Mouse (Mus musculus): Measurements from ENCODE around the gene Mgat4a. TPM values are rescaled to one million over a fixed set of nuclear protein-coding genes. Genes with fewer than 3 reads are reported as not detected.

Mgat4a gene
- total and polyA plus RNA-seq, 3 experiments, result 2.9 to 38.8 (median 28.0) TPM

- H3K27me3 ChIP-seq (ENCODE audit: insufficient read depth, low read length), result no peaks in the 10 kb centered on the region
- DNase-seq (ENCODE audit: low spot score) (no peak), ATAC-seq (ENCODE audit: extremely low read depth, insufficient number of reproducible peaks, low FRiP score, poor library complexity, severe bottlenecking) (no peak)
- peak overlapping the region; percentile 85 for H3K4me3 ChIP-seq (ENCODE audit: low read depth, low read length)
- H3K36me3 ChIP-seq (replicated peaks), result peaks cover 64% of the 10 kb centered on the region
- TF ChIP-seq POLR2AphosphoS5 (IDR thresholded peaks at IDR 0.05; ENCODE audit: insufficient replicate concordance, low read depth, low read length) (no peak), TAL1 (conservative IDR thresholded peaks at IDR 0.05; ENCODE audit: low read depth, low read length) (no peak), GATA2 (IDR thresholded peaks at IDR 0.05; ENCODE audit: borderline replicate concordance, low read depth, low read length) (no peak), GATA1 (IDR thresholded peaks at IDR 0.05; ENCODE audit: borderline replicate concordance, low read length) (no peak), CTCF (IDR thresholded peaks at IDR 0.05; ENCODE audit: low read depth, low read length) (no peak)
- no peaks in the 10 kb centered on the region for H3K9me3 ChIP-seq (replicated peaks)
- H3K4me1 ChIP-seq (ENCODE audit: insufficient read depth, low read depth, low read length), result peaks cover 69% of the 10 kb centered on the region
Measured at GRCm38 (mm10) chr1:37430297-37430840, 110.4 kb downstream of the Mgat4a start.

- H3K36me3 ChIP-seq (replicated peaks), result peaks cover 68% of the 10 kb centered on the region
- ATAC-seq (ENCODE audit: extremely low read depth, insufficient number of reproducible peaks, low FRiP score, poor library complexity, severe bottlenecking) (peak; percentile 94), DNase-seq (ENCODE audit: low spot score) (peak; percentile 99)
- peak within 1 kb of the TSS; percentile 85 for H3K4me3 ChIP-seq (ENCODE audit: low read depth, low read length)
- H3K27me3 ChIP-seq (ENCODE audit: insufficient read depth, low read length), result no peaks in the 10 kb centered on the region
- H3K9me3 ChIP-seq (replicated peaks), result no peaks in the 10 kb centered on the region
- peaks cover 69% of the 10 kb centered on the region for H3K4me1 ChIP-seq (ENCODE audit: insufficient read depth, low read depth, low read length)
- no peak for TF ChIP-seq CTCF (IDR thresholded peaks at IDR 0.05; ENCODE audit: low read depth, low read length)
- TF ChIP-seq GATA1 (IDR thresholded peaks at IDR 0.05; ENCODE audit: borderline replicate concordance, low read length), result no peak
- 0 out of 2 replicates have a peak, but pooled peaks have one; percentile 76 for TF ChIP-seq POLR2AphosphoS5 (IDR thresholded peaks at IDR 0.05; ENCODE audit: insufficient replicate concordance, low read depth, low read length)
- TF ChIP-seq TAL1 (conservative IDR thresholded peaks at IDR 0.05; ENCODE audit: low read depth, low read length), result no peak
Measured at GRCm38 (mm10) chr1:37429366-37430296, 111.2 kb downstream of the Mgat4a start, which contains the start of the genes Coa5 and Unc50. Coa5 (minus strand) TSS chr1:37430103. Unc50 (plus strand) TSS chr1:37430139.

GRCm38 (mm10) chr1:37428911-37429310, 111.9 kb downstream of the Mgat4a start:
- Histone ChIP-seq H3K4me3 (ENCODE audit: low read depth, low read length) (peak overlapping the region; percentile 85), H3K36me3 (replicated peaks) (peaks cover 70% of the 10 kb centered on the region), H3K9me3 (replicated peaks) (peaks cover 6% of the 10 kb centered on the region), H3K27me3 (ENCODE audit: insufficient read depth, low read length) (no peaks in the 10 kb centered on the region), H3K4me1 (ENCODE audit: insufficient read depth, low read depth, low read length) (peaks cover 64% of the 10 kb centered on the region)
- no peak for DNase-seq (ENCODE audit: low spot score)
- no peak for TF ChIP-seq POLR2AphosphoS5 (IDR thresholded peaks at IDR 0.05; ENCODE audit: insufficient replicate concordance, low read depth, low read length)
- no peak for TF ChIP-seq GATA2 (IDR thresholded peaks at IDR 0.05; ENCODE audit: borderline replicate concordance, low read depth, low read length)
- TF ChIP-seq TAL1 (conservative IDR thresholded peaks at IDR 0.05; ENCODE audit: low read depth, low read length), result no peak
- ATAC-seq (ENCODE audit: extremely low read depth, insufficient number of reproducible peaks, low FRiP score, poor library complexity, severe bottlenecking), result no peak

- DNase-seq (ENCODE audit: low spot score) (no peak), ATAC-seq (ENCODE audit: extremely low read depth, insufficient number of reproducible peaks, low FRiP score, poor library complexity, severe bottlenecking) (no peak)
- TF ChIP-seq POLR2AphosphoS5 (IDR thresholded peaks at IDR 0.05; ENCODE audit: insufficient replicate concordance, low read depth, low read length) (no peak), CTCF (IDR thresholded peaks at IDR 0.05; ENCODE audit: low read depth, low read length) (no peak), GATA1 (IDR thresholded peaks at IDR 0.05; ENCODE audit: borderline replicate concordance, low read length) (no peak), TAL1 (conservative IDR thresholded peaks at IDR 0.05; ENCODE audit: low read depth, low read length) (no peak), GATA2 (IDR thresholded peaks at IDR 0.05; ENCODE audit: borderline replicate concordance, low read depth, low read length) (no peak)
- Histone ChIP-seq H3K4me1 (ENCODE audit: insufficient read depth, low read depth, low read length) (peaks cover 52% of the 10 kb centered on the region), H3K4me3 (ENCODE audit: low read depth, low read length) (peak overlapping the region; percentile 31; the same call in 1 of the 2 replicates), H3K27me3 (ENCODE audit: insufficient read depth, low read length) (no peaks in the 10 kb centered on the region), H3K36me3 (replicated peaks) (peaks cover 69% of the 10 kb centered on the region), H3K9me3 (replicated peaks) (peaks cover 6% of the 10 kb centered on the region)
Measured at GRCm38 (mm10) chr1:37427144-37427875, 113.5 kb downstream of the Mgat4a start.

DNA sequence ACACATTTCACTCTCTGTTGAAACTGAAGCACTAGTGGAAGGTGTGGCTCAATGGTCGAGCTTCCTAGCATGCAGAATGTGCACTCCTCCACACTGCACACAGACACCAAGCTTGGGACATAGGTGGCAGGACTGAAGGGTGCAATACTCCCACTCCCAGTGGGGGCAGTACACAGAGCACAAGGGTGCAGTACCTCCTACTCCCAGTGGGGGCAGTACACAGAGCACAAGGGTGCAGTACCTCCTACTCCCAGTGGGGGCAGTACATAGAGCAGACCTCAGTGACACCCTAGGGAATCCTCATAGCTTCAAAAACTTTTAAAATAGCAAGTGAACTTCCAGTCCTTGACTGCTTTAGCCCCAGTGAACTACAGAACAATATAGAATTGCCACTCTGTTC, 121.4 kb downstream of the Mgat4a start:
- peak; percentile 66 for ATAC-seq (ENCODE audit: extremely low read depth, insufficient number of reproducible peaks, low FRiP score, poor library complexity, severe bottlenecking)
- Histone ChIP-seq H3K27me3 (ENCODE audit: insufficient read depth, low read length) (no peaks in the 10 kb centered on the region), H3K4me1 (ENCODE audit: insufficient read depth, low read depth, low read length) (peaks cover 6% of the 10 kb centered on the region), H3K4me3 (ENCODE audit: low read depth, low read length) (no peak overlapping the region), H3K36me3 (replicated peaks) (peaks cover 76% of the 10 kb centered on the region), H3K9me3 (replicated peaks) (peaks cover 8% of the 10 kb centered on the region)
- no peak for DNase-seq (ENCODE audit: low spot score)
- peak; percentile 99 for TF ChIP-seq CTCF (IDR thresholded peaks at IDR 0.05; ENCODE audit: low read depth, low read length)
- TF ChIP-seq GATA1 (IDR thresholded peaks at IDR 0.05; ENCODE audit: borderline replicate concordance, low read length), result no peak
- TF ChIP-seq GATA2 (IDR thresholded peaks at IDR 0.05; ENCODE audit: borderline replicate concordance, low read depth, low read length), result no peak
- no peak for TF ChIP-seq TAL1 (conservative IDR thresholded peaks at IDR 0.05; ENCODE audit: low read depth, low read length)
- TF ChIP-seq POLR2AphosphoS5 (IDR thresholded peaks at IDR 0.05; ENCODE audit: insufficient replicate concordance, low read depth, low read length), result no peak

All from G1E (cell line).